Mouse (Mus musculus) macrophage (primary cell): ENCODE measurements around the gene Tada1. TPM values are rescaled to one million over a fixed set of nuclear protein-coding genes. Genes with fewer than 3 reads are reported as not detected.

ENCODE experiments used
- H3K27ac ChIP-seq: fragments of 350-480 bp; formaldehyde crosslinking; 2 replicates; pipeline ENCODE4 v1.9.0; 2021
- H3K36me3 ChIP-seq: fragments of 350-480 bp; formaldehyde crosslinking; 2 replicates; pipeline ENCODE4 v1.9.0; 2021; ENCODE audit errors: inconsistent target
- H3K4me3 ChIP-seq: fragments of 350-480 bp; formaldehyde crosslinking; 2 replicates; pipeline ENCODE4 v1.9.0; 2021; ENCODE audit errors: inconsistent target
- H3K79me2 ChIP-seq: fragments of 350-480 bp; formaldehyde crosslinking; 2 replicates; pipeline ENCODE4 v1.9.0; 2021; ENCODE audit errors: inconsistent target
- WGBS: methylation state at CpG from one replicate; pipeline ENCODE4 v1.1.7; 2026; ENCODE audit warnings: inconsistent platforms; ENCODE audit not compliant: missing documents; 5-methylcytosine and 5-hydroxymethylcytosine counted together
- polyA plus RNA-seq: library from polyadenylated mRNA; stranded (reverse); fragments of 250-400 nt; gene quantifications from 3 replicates; pipeline ENCODE4 v1.2.4, GENCODE M21; 2018; ENCODE audit warnings: inconsistent platforms
- total RNA-seq, 78 experiments: library from RNA; depleted of rRNA; stranded (reverse); fragments of 250-400 nt; gene quantifications; 1 replicate in 9 of 78; 2 replicates in 24 of 78; 3 replicates in 43 of 78; 4 replicates in 2 of 78; pipeline ENCODE4 v1.2.4; 2018; ENCODE audit warnings: inconsistent platforms in 56 of 78

Gene Tada1
- 10 to 100 TPM; 29.2 to 67.2 (median 48.3) TPM for total RNA-seq (2018; cell fraction: chromatin; rRNA removed)
- 10 to 100 TPM in 25 of 26 experiments, 1 to 10 TPM in 1; 9.8 to 19.1 (median 13.7) TPM for total RNA-seq (2018; cell fraction: cytosol; rRNA removed)
- 10 to 100 TPM; 20.4 to 63.5 (median 36.3) TPM for total RNA-seq (2018; cell fraction: nucleus; rRNA removed)
- polyA plus RNA-seq = 10.3 to 22.0 TPM (median 18.7 TPM) in 3 replicates

GRCm38 (mm10) chr1:166379013-166379629, at the start of gene Tada1:
Tada1 (plus strand) TSS chr1:166379097.
- H3K27ac ChIP-seq = peak within 1 kb of the TSS; percentile 63
- WGBS = under 1% methylated on average over 80 of the region's 81 CpGs
- peaks cover 38% of the 10 kb centered on the region for H3K79me2 ChIP-seq
- peaks cover 13% of the 10 kb centered on the region for H3K36me3 ChIP-seq
- H3K4me3 ChIP-seq = peak within 1 kb of the TSS; percentile 83

- no peak overlapping the region for H3K4me3 ChIP-seq
- WGBS = 71% methylated on average over 3 of the region's 3 CpGs
- H3K27ac ChIP-seq = no peak overlapping the region
- no peaks in the 10 kb centered on the region for H3K36me3 ChIP-seq
- H3K79me2 ChIP-seq = no peaks in the 10 kb centered on the region
Observed at GRCm38 (mm10) chr1:166330752-166331151, 48.1 kb upstream of the Tada1 start.

GRCm38 (mm10) chr1:166339110-166339509, 39.8 kb upstream of the Tada1 start:
- no peak overlapping the region for H3K4me3 ChIP-seq
- WGBS = 4% methylated on average over 6 of the region's 6 CpGs
- no peaks in the 10 kb centered on the region for H3K36me3 ChIP-seq
- H3K79me2 ChIP-seq = no peaks in the 10 kb centered on the region
- no peak overlapping the region for H3K27ac ChIP-seq

DNA sequence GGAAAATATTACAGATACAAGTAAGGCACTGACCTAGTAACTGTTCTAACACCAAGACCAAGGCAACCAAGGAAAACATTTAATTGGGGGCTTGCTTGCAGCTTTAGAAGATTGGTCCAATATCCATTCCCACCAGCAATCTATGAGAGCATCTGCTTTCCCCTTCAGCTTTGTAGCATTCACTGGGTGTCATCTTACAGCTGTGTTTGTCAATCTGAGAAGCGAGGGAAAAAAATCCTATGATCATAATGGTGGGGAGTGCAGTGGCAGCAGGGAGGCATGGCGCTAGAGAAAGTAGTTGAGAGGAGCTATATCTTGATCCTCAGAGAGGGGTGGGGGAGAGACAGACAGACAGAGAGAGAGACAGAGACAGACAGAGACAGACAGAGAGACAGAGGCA, 36.8 kb upstream of the Tada1 start:
- Histone ChIP-seq H3K27ac (no peak overlapping the region), H3K36me3 (no peaks in the 10 kb centered on the region), H3K4me3 (no peak overlapping the region), H3K79me2 (no peaks in the 10 kb centered on the region)
- 100% methylated on average over 2 of the region's 2 CpGs for WGBS

DNA sequence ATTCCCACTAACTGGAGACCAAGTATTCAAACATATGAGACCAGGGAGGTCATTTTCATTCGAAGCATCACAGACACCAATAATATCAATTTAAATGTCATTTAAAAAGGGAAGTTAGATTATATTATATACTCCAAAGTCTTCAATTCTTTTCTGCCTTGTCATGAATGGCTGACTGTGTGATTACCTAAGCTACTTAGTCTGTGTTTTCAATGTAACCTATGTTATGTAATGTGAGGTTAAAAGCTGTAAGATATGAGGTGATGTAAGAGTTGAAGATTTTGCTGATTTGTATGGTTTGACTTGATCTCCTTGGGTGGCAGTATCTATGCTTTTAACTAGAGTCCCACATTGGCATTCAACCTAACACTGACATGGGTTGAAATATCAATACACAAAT, 36.4 kb upstream of the Tada1 start:
- 50% methylated on average over 1 of the region's 1 CpGs for WGBS
- no peak overlapping the region for H3K4me3 ChIP-seq
- no peaks in the 10 kb centered on the region for H3K79me2 ChIP-seq

GRCm38 (mm10) chr1:166343586-166343985, 35.3 kb upstream of the Tada1 start:
- Histone ChIP-seq H3K27ac (no peak overlapping the region), H3K36me3 (no peaks in the 10 kb centered on the region), H3K79me2 (no peaks in the 10 kb centered on the region), H3K4me3 (no peak overlapping the region)
- WGBS = 90% methylated on average over 5 of the region's 5 CpGs

More for the DNA sequence above, 36.4 kb upstream of the Tada1 start:
- Histone ChIP-seq H3K36me3 (no peaks in the 10 kb centered on the region), H3K27ac (no peak overlapping the region)

GRCm38 (mm10) chr1:166344300-166345077, 34.4 kb upstream of the Tada1 start:
- 96% methylated on average over 8 of the region's 8 CpGs for WGBS
- Histone ChIP-seq H3K36me3 (no peaks in the 10 kb centered on the region), H3K27ac (no peak overlapping the region), H3K79me2 (no peaks in the 10 kb centered on the region), H3K4me3 (no peak overlapping the region)

DNA sequence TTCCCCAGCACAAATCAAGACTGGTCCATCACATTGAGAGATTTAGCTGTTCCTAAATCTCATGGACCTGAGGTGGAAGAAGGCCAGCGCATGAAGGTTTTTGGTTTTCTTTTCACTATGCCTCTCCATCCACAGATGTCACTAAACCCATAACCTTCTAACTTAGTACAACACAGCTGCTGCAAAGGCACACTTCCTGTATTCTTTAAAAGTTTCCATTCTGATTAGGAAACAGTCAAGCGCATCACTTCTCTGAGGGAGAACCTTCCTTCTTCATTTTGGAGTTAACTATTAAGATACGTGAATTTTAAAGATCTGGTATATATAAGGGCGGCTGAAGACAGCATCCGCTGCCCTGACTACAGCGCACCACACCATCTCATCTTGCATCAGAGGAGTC, 33.3 kb upstream of the Tada1 start:
- H3K79me2 ChIP-seq = no peaks in the 10 kb centered on the region
- H3K27ac ChIP-seq = no peak overlapping the region
- 50% methylated on average over 6 of the region's 6 CpGs for WGBS
- H3K4me3 ChIP-seq = no peak overlapping the region
- H3K36me3 ChIP-seq = no peaks in the 10 kb centered on the region

GRCm38 (mm10) chr1:166346906-166347305, 32.0 kb upstream of the Tada1 start:
- Histone ChIP-seq H3K79me2 (no peaks in the 10 kb centered on the region), H3K4me3 (no peak overlapping the region), H3K27ac (no peak overlapping the region), H3K36me3 (no peaks in the 10 kb centered on the region)
- WGBS = 87% methylated on average over 3 of the region's 3 CpGs

DNA sequence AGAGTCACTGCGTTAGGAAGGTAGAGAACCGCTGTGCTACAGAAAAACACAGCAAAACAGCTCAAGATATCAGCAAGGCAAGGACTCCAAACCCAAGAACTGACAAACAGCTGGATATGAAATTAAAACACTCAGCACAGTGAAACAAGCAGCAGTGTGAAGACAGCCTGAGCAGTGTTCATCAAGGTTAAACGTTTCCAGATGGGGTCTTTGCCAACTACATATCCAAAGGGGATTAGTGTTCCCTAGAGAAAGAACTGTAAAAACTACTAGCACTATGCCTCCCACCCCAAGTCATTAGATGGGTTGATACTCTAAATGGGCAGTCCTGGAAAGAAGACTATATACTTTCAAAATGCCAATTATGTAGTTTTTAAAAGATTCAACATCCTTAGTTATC, 29.6 kb upstream of the Tada1 start:
- H3K79me2 ChIP-seq = no peaks in the 10 kb centered on the region
- 83% methylated on average over 3 of the region's 3 CpGs for WGBS
- no peak overlapping the region for H3K27ac ChIP-seq
- H3K4me3 ChIP-seq = no peak overlapping the region
- no peaks in the 10 kb centered on the region for H3K36me3 ChIP-seq

DNA sequence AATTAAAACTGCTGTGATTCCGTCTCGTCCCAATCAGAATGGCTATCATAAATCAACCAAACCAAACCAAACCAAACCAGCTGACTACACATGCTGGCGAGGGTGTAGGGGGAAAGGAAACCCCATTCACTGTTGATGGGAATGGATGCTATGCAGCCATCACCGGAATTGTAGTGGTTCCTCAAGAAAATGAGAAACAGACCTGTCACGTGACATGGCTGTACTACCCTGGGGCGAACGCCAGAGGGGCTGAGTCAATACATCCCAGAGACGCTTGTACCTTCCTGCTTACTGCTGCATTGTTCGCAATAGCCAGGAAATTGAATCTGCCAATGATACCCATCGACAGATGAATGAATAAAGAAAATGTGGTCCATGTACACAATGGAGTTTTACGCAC, 29.1 kb upstream of the Tada1 start:
- WGBS = 85% methylated on average over 11 of the region's 11 CpGs
- no peak overlapping the region for H3K27ac ChIP-seq
- no peak overlapping the region for H3K4me3 ChIP-seq
- H3K79me2 ChIP-seq = no peaks in the 10 kb centered on the region
- no peaks in the 10 kb centered on the region for H3K36me3 ChIP-seq

GRCm38 (mm10) chr1:166360157-166360855, 18.6 kb upstream of the Tada1 start:
- 26% methylated on average over 14 of the region's 14 CpGs for WGBS
- H3K27ac ChIP-seq = no peak overlapping the region
- no peaks in the 10 kb centered on the region for H3K79me2 ChIP-seq
- H3K4me3 ChIP-seq = no peak overlapping the region
- H3K36me3 ChIP-seq = no peaks in the 10 kb centered on the region

DNA sequence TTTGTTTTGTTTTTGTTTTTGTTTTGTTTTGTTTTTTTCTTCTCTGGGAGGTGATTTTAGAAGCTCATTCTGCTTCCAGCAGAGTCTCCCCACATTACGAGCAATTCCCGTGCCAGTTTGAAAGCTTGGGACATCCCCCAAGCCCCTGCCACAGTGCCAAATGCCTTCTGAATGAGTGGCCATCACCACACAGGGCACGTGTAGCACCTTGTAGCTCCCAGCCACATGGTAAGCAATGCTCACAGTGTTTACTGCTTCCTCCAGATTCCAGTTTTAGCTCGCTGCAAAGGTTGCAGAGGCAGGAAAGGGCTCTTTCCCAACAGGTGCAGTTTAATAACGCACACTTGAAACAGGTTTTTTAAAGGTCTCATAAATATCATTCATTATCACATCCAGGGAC, 18.0 kb upstream of the Tada1 start:
- Histone ChIP-seq H3K27ac (no peak overlapping the region), H3K4me3 (no peak overlapping the region), H3K36me3 (no peaks in the 10 kb centered on the region), H3K79me2 (no peaks in the 10 kb centered on the region)
- WGBS = 69% methylated on average over 5 of the region's 5 CpGs

DNA sequence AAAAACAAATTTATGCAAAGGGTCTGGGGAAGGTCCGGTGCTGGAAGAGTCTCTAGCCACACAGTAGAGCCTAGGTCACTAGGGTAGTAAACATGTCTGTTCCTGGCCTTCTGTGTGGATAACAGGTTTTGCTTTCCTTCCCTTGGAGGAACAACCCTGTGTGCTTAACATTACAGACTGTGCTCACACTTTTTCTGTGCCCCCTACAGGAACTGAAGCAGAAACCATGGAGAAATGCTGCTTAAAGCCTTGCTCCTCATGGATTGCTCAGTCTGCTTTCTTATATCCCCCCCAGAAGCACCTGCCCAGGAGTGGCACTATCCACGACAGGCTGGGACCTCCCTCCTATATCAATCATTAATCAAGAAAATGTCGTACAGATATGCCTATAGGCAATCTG, 17.1 kb upstream of the Tada1 start:
- Histone ChIP-seq H3K79me2 (no peaks in the 10 kb centered on the region), H3K4me3 (no peak overlapping the region), H3K36me3 (no peaks in the 10 kb centered on the region), H3K27ac (no peak overlapping the region)
- 84% methylated on average over 3 of the region's 3 CpGs for WGBS

DNA sequence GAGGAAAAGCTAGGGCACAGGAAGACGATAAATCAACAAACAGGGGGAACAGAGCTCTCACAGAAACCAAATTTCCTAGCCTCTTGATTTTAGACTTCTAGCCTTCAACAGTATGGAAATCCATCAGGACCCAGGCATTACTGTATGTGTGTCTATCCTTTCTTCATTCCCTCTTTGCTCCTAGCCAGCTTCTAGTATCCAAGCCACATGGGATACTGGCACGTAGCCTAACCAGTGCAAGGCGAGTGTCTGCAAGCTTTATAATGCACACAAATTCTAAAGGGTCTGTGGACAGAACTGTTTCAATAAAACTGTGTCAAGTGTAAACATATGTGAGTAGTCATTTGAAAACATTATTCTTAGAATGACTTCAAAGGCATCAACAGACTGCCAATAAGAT, 16.2 kb upstream of the Tada1 start:
- H3K36me3 ChIP-seq = no peaks in the 10 kb centered on the region
- WGBS = 93% methylated on average over 3 of the region's 3 CpGs
- no peaks in the 10 kb centered on the region for H3K79me2 ChIP-seq
- H3K4me3 ChIP-seq = no peak overlapping the region
- H3K27ac ChIP-seq = no peak overlapping the region
